Mouse (Mus musculus) embryo, embryonic 10 days (tissue): ENCODE results near the gene Aven.

Experiments
- DNase-seq: peaks from one replicate; pipeline ENCODE4 v3.0.0-alpha.2; 2015; ENCODE audit warnings: low spot score

Aven gene

GRCm38 (mm10) chr2:112557453-112557852 lies 64.7 kb downstream of the Aven start:
- no peak for DNase-seq

- DNase-seq: no peak
Observed at GRCm38 (mm10) chr2:112561549-112561948, 68.8 kb downstream of the Aven start.

GRCm38 (mm10) chr2:112565060-112565459 lies 72.3 kb downstream of the Aven start:
- DNase-seq: no peak

- no peak for DNase-seq
Observed at GRCm38 (mm10) chr2:112566290-112567085, 73.7 kb downstream of the Aven start.

- DNase-seq: no peak
Observed at GRCm38 (mm10) chr2:112567786-112568185, 75.0 kb downstream of the Aven start.

GRCm38 (mm10) chr2:112590985-112591384 lies 98.2 kb downstream of the Aven start:
- no peak for DNase-seq

- no peak for DNase-seq
Observed at GRCm38 (mm10) chr2:112591451-112591871, 98.7 kb downstream of the Aven start.

- no peak for DNase-seq
Observed at GRCm38 (mm10) chr2:112593322-112593721, 100.6 kb downstream of the Aven start.

- DNase-seq: no peak
Observed at GRCm38 (mm10) chr2:112593781-112594180, 101.0 kb downstream of the Aven start.

- no peak for DNase-seq
Observed at GRCm38 (mm10) chr2:112595807-112596206, 103.0 kb downstream of the Aven start.

GRCm38 (mm10) chr2:112596415-112596814 lies 103.7 kb downstream of the Aven start:
- no peak for DNase-seq

- DNase-seq: peak; percentile 1
Observed at GRCm38 (mm10) chr2:112597064-112597463, 104.3 kb downstream of the Aven start.

GRCm38 (mm10) chr2:112600222-112600621 lies 107.5 kb downstream of the Aven start:
- DNase-seq: no peak

GRCm38 (mm10) chr2:112602487-112602886 lies 109.7 kb downstream of the Aven start:
- DNase-seq: no peak

- no peak for DNase-seq
Observed at GRCm38 (mm10) chr2:112606536-112606935, 113.8 kb downstream of the Aven start.

GRCm38 (mm10) chr2:112612628-112613027 lies 119.9 kb downstream of the Aven start:
- DNase-seq: peak; percentile 9

GRCm38 (mm10) chr2:112614375-112614774 lies 121.6 kb downstream of the Aven start:
- DNase-seq: no peak

GRCm38 (mm10) chr2:112617206-112617605 lies 124.4 kb downstream of the Aven start:
- no peak for DNase-seq

- no peak for DNase-seq
Observed at GRCm38 (mm10) chr2:112625156-112625555, 132.4 kb downstream of the Aven start.

GRCm38 (mm10) chr2:112630669-112631068 lies 137.9 kb downstream of the Aven start:
- DNase-seq: no peak

GRCm38 (mm10) chr2:112632536-112632935 lies 139.8 kb downstream of the Aven start:
- no peak for DNase-seq

- no peak for DNase-seq
Observed at GRCm38 (mm10) chr2:112637206-112637605, 144.4 kb downstream of the Aven start.

GRCm38 (mm10) chr2:112653836-112654235 lies 161.1 kb downstream of the Aven start:
- DNase-seq: no peak

- DNase-seq: no peak
Observed at GRCm38 (mm10) chr2:112656131-112656530, 163.4 kb downstream of the Aven start.
